Mouse (Mus musculus) CD4-positive helper T cell, adult 2 months (primary cell): Measurements from ENCODE around the gene Tfb2m.
A peak's percentile ranks its signal among the peaks of the same experiment; 100 is the strongest.

ENCODE experiments used
- DNase-seq: peaks from one replicate; pipeline ENCODE4 v3.0.0-alpha.2; 2012; ENCODE audit warnings: low read depth, missing footprints, low spot score

Gene Tfb2m

DNA sequence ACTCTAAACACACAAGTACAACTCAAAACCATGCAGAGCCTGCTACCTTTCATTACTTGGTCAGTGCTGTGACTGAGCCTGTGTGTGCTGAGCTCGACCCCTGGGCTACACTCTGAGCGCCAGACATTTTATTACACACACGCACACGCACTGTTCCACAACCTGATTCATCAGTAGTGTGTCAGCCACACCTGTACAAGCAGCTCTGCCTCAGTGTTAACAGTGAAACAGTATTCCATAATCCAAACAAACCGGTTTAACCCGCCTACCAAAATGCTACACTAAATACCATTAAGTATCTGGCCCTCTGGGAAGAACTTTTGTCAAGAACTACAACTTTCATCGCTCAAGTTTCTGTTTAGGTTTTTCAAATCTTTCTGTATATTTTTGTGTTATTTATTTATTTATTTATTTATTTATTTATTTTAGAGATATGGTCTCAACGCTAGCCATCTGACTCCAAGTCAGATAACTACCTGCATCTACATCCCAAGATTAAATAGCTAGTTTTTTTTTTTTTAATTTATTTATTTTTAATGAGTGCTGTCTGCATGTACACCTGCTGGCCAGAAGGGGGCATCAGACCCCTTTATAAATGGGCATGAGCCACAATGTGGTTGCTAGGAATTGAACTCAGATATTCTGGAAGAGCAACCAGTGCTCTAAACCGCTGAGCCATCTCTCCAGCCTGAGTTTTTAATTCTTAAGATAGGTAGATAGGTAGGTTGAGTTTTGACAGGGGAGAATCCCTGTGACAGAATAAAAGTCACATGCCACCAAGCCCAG is 39.3 kb downstream of the Tfb2m start:
- peak; percentile 66 for DNase-seq

DNA sequence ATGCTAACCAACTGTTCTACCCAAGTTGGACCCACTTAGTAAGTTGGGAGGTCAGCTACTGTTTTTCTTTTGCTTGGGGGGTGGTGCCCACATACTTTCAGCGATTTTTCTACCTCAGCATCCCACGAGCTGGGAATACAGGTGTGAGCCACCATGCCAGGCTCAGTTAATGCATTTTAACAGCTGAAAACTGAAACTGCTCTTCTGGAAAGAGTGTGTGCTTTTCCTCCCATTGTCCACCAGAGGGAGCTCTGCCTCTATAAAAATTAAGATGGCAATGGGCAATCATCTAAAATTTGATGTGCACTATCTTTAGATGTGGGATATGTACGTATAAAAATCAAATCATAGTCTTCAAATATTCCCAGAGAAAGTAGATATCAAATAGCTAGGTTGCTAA is 43.5 kb downstream of the Tfb2m start:
- peak; percentile 35 for DNase-seq

DNA sequence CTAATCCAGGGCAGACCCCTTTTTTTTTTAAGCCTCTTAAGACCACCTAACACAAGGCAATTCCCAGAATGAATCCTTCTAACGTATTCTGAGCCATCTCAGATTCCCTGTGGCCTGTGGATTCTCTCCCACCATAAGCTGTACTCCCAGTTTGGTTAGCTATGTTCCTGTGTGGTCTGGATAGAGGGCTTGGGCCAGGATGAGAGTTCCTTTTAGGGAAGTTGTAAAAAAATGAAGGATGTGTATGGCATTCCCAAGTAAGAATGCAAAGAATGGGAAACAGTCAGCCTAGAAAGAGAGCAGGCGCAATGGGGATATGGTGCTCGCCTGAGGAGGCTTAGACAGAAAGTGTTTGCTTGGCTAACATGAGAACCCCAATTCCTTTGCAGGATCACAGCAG is 46.8 kb downstream of the Tfb2m start:
- DNase-seq = no peak

DNA sequence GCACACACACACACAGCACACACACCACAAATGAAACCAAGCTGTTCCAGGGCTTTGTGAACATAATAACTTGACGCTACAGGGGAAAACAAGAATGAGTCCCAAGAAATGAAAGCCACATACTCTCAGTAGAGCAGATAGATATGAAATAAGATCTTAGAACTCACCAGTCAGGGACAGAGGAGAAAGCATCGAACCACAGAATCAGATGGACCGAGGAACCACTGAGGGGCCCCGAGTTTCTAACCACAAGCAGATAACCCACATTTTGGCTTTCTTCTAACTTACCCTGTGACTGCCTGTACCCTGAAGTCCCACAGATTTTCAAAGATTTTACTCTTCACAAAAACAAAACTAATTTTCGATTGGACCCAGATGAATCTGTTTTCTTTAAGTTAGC is 53.2 kb downstream of the Tfb2m start:
- no peak for DNase-seq

DNA sequence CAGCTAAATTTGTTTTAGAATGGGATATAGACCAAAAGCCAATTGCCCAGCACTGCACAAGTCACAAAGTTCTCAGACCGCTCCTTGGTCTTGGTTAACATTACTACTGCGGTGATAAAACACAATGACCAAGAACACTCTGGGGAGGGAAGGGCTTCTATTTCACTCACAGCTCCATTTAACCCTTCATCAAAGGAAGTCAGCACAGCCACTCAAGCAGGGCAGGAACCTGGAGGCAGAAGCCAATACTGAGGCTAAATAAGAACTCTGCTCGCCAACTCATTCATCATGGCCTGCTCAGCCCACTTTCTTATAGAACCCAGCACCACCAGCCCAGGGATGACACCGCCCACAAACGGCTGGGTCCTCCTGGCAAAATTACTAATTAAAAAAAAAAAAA is 57.5 kb downstream of the Tfb2m start:
- DNase-seq = no peak

DNA sequence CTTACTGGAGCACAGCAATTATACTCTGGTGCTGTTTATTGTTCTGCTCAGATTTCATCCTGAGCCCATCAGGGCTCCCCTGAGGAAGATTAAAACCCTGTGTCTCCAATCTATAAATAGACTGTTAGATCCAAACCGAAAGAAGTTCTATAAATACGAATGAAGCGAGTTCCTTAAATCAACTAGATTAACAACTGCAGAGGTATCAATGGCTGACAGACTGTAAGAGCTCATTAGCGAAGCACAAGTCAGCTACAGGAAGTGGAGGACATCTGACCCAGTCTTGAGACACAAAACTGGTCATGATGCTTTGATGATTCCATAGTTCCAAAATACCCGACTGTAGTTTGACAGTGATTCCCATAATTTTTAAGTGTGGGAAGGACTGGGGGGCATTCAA is 58.1 kb downstream of the Tfb2m start:
- DNase-seq = no peak

DNA sequence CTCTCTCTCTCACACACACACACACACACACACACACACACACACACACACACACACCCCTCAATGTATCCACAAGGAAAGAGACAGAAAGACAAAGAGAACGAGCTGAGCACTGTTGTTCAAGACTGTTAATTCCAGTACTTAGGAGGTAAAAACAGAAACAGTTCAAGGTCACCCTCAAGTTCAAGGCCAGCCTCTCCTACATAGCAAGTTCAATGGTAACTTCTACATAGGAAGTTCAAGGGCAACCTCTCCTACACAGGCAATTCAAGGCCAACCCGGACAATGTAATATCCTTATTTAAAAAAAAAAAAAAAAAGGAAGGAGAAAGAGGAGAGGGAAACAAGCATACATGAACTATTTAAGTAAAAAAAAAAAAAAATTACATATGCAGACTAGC is 58.8 kb downstream of the Tfb2m start:
- no peak for DNase-seq

DNA sequence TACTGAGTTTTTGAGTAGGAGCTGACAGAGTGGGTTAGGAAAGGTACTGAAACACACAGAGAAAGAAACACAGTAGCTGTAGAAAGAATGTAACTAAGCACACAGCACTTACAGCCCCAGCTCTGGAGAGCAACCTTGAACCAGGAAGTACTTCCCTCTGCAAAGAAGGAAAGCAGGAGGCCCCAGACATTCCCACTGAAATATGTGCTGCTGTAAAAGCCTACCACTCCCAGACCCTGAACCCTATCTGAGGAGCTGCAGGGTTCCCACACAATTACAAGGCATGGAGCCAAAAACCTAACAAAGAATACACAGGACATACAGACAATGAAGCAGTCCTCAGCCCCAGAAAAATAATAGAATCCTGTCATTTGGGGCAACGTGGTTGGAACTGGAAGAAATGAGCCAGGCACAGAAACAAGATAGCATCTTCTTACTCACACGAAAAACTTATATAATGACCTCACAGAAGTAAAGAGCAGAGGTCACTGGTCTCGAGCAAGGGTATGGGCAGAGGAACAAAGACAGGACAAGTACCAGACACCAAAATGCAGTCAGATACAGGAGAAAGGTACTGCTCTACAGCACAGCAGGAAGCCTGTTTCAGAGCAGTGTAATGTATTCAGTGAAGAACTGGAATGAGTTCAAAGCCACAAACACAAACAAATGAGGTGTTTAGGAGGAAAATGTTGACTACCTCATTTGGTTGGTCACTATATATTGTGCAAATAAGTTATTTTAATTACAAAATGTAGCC is 60.1 kb downstream of the Tfb2m start:
- DNase-seq = no peak

DNA sequence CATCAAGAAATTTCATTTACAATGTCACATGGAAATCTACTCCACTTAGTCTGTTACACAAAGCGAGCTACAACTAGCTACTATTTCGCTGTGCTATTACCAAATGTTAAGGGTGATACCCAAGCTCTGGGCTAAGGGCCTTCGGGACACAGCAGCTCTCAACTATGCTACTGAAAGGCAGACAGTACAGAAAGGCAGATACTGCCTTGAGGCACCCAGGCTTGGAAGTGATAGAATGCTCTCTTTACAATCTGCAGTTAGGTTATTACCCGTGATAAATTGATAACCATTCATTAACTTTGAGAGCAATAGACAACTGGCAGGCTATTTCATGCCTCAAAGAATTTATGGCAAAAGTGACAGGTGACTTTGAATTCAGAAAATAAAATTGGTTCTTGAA is 65.2 kb downstream of the Tfb2m start:
- no peak for DNase-seq
